Mouse (Mus musculus): ENCODE results near the gene Col4a1.

Gene Col4a1

DNA sequence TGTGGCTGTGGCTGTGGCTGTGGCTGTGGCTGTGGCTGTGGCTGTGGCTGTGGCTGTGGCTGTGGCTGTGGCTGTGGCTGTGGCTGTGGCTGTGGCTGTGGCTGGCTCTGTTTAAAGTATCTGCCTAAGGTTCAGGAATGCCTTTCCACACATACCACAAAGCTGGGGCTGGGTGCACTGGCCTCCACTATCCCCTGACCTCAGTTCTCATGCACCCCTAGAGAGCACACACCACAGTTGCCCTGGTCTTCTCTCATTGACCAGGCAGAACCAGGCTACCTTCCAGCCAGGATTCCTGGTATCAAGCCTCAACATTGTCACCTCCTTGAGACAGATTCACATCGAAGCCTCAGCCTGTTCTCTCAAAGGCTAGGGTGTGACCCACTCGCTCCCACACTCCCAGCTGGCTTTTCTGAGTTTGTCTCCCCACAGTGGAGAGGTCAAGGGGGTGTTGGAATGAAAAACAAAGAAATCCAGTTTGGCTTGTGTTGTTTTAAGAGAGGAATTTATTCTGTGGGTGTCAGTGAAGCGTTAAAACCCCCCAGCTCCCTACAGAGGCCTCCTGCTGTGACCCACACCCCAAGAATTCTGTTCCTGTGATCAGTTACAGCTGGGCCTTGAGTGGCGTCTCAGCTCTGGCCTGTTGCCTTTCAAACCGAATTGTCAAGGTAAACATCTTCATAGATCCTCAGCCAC, 15.2 kb upstream of the Col4a1 start:
- DNase-seq, result no peak

DNA sequence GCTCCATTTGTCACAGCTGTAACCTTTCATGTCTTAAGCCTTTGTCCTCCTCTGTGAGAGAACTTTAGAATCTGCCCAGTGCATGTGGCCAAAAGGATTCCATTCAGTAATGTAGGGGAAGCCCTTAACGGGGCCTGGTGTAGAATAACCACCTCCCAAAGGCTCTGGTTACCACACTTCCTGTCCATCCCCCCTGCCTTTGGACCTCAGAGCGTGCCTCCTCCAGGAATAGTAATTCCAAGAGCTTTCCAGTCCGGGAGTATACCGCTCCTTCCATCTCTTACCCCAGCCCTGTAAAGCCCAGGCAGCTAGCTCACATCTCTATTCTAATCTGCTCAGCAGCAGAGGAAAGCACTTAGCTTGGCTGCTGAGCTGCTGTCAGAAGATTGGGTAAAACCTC, 14.7 kb upstream of the Col4a1 start:
- DNase-seq, result no peak

- peak; percentile 69 for DNase-seq
Measured at GRCm38 (mm10) chr8:11324801-11325395, 12.3 kb upstream of the Col4a1 start.

- no peak for DNase-seq
Measured at GRCm38 (mm10) chr8:11323681-11324080, 11.1 kb upstream of the Col4a1 start.

- DNase-seq, result no peak
Measured at GRCm38 (mm10) chr8:11322724-11323585, 10.3 kb upstream of the Col4a1 start.

DNA sequence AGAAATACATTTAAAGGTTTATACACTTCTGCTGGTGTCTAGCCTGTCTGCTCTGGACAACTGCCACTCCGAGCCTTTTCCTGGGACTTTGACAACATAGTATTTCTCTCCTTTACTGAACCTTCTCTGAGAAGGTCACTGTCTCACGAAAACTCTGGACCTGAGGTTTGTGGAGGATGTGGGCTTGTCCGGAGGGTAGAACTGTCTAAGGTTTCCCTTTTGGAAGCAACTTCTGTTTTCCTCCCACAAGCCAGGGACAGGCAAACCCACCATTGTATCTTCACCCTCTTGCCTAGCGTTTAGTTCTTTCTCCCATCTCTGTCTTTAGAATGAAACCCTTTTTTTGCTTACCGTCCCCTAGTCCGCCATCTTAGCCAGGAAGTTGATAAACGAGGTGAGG, 9.2 kb upstream of the Col4a1 start:
- no peak for DNase-seq

- no peak for DNase-seq
Measured at GRCm38 (mm10) chr8:11319405-11319804, 6.8 kb upstream of the Col4a1 start.

DNA sequence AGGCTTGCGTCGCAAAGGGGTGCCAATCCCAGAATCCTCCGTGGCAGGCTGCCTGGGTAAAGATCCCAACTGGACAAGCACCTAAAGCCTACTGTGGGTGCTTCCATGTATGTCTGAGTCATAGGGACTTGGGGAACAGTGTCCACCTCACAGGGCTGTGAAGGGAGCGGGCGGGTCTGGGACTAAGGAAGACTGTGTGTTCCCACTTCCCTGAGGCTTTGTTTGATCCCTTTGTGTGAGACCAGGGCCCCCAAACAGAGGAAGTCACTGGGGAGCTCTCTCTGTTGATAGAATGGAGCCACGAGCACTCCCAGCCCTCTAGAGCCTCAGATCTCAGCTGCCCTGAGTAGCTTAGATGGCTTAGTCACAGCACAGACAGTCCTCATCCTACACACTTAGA, 3.5 kb upstream of the Col4a1 start:
- DNase-seq, result no peak

- no peak for DNase-seq
Measured at GRCm38 (mm10) chr8:11315179-11315943, 2.7 kb upstream of the Col4a1 start.

GRCm38 (mm10) chr8:11314613-11315012, 2.0 kb upstream of the Col4a1 start:
- no peak for DNase-seq

DNA sequence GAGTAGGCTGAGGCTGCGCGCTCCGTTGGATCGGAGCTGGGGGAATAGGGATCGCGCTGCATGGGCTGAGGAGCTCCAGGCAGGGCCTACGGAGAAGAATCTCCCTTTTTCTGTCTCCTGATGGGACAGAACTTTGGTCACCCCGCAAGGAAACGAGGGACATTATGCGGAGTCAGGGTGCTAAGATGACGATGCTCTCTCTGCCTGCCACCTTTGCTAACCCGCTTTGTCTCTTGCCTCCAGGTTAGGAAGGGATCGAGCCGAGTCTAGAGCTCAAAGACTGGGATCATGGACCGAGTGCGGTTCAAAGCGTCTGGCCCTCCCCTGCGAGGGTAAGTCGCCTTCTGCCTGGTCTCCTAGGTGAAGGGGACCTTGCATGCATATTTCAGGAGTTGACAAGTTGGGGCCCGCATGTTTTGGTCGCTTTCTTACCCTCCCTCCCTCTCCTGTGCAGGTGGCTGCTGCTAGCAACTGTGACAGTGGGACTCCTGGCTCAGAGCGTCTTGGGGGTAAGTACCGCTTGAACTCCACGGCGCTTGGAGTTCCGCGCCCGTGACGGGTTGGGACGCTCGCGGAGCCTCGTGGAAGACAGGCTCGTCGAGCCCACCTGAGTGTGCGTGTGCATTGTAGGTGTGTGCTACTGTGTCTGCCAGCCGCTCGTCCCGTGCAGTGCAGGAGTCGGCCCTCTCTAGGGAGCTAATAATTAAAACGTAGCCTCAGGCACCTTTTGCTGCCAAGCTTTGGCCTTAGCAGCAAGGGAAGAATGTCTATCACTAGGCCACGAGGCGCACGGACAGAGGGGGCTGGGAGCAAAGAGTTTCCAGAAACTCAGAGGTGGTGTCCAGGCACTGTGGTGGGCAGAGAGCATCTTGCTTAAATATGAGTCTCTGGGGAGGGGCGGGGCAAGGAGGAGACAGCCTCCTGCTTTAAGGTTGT, 818 bp upstream of the Col4a1 start:
- DNase-seq, result peak; percentile 67

DNA sequence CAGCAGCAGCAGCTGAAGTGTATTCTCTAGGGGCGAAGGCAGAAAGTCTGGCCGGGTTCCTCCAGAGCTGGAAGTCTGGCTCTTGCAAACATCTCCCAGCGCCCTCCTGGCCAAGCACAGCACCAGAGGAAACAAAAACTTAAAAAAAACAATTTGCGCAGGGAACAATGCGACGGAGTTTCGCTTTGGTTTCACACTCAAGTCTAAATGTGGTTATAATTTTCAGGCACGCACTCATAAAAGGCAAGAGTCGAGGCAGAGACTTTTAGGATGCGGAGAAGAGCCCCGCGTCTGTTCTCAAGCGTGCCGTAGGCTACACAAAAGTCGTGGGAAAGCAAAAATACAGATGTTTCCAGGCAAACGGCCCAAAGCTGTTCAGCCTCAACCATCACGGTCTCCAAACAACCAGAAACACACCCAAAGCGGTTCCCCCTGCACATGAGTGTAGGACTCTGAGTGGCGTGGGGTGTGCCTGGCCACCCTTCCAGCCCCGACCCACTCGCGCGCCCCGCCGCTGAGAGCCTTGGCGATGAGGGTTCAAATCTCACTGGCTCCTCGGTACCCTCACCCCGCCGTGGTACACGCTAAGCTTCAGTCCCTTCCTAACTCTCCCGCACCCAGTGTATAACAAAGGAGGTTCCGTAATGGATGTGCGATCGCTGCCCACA, 811 bp downstream of the Col4a1 start:
- peak; percentile 59 for DNase-seq

GRCm38 (mm10) chr8:11310049-11310448, 2.6 kb downstream of the Col4a1 start:
- DNase-seq, result no peak

DNA sequence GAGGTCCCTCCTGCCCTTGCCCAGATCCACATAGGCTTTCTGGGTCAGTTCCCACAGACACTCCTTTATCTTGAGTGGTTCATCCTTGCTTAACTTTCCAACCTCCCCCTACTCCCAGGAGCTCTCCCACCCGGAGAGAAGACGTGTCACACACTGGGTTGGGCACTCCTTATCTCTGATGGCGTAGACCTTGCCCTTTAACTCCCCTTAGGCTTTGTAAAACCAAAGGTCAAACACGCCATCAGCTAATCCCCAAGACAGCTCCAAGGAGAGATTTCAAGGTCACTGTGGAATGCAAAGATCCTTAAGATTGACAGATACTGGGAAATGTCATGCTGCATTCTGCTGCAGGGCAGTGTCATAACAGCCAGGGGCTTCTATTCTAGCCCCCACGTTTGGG, 3.4 kb downstream of the Col4a1 start:
- DNase-seq, result no peak

GRCm38 (mm10) chr8:11308570-11308998, 4.0 kb downstream of the Col4a1 start:
- DNase-seq, result peak; percentile 75

DNA sequence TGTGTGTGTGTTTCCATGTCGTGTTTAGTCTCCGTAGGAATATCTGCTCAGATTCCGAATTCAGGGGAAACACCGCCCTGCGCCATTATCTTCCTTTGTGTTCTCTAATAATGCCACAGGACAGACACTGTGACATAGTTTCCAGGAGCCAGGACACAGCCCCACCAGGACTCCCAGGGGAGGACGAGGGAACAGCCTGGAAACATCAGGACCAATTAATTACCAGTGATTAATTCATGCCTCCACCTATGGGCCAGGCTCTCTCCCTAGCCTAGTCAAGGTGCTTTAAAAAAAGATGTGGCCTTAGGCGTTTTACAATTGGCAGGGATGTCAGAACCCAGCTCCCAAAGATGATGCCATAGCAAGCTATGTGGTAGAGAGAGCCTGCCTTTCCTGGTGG, 5.2 kb downstream of the Col4a1 start:
- DNase-seq, result no peak

DNA sequence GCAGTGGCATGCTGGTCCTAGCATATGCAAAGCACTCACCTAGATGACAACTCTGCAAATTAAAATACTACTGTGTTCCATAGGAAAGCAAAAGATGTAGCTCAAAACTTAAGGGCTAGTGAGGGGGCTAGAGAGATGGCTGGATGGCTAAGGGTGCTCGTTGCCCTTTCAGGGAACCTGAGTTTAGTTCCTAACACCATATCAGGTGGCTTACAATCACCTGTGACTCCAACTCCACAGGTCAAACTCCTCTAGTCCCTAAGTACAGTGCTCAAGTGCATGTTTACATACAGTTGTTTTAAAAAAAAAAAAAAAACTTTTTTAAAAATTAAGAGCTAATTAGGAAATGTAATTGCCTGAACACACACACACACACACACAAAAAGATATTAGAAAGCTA, 7.1 kb downstream of the Col4a1 start:
- DNase-seq, result no peak

GRCm38 (mm10) chr8:11304027-11304601, 8.5 kb downstream of the Col4a1 start:
- DNase-seq, result peak; percentile 45

GRCm38 (mm10) chr8:11300436-11300835, 12.2 kb downstream of the Col4a1 start:
- no peak for DNase-seq

DNA sequence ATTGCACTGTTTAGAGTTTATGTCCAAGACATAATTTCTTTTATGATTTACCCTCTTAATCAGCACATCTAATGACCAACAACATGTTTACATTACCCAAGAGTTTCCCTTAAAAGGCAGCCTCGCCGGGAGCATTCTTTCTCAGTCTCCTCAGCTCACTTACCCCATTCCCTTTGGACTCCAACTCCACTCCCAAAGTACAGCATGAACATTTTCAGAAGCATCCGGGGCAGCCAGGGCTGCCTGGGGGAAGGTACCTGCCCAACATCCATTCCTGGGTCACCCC, 13.4 kb downstream of the Col4a1 start:
- no peak for DNase-seq
